Mouse (Mus musculus): ENCODE data around the gene Evi2b.

Evi2b gene

GRCm38 (mm10) chr11:79529226-79529625, 5.7 kb upstream of the Evi2b start:
- TF ChIP-seq GATA4 (IDR thresholded peaks at IDR 0.05; ENCODE audit: insufficient replicate concordance, low read length), result no peak

GRCm38 (mm10) chr11:79528601-79529000, 5.0 kb upstream of the Evi2b start:
- TF ChIP-seq GATA4 (IDR thresholded peaks at IDR 0.05; ENCODE audit: insufficient replicate concordance, low read length), result no peak

- TF ChIP-seq GATA4 (IDR thresholded peaks at IDR 0.05; ENCODE audit: insufficient replicate concordance, low read length), result no peak
These were observed 4.3 kb upstream of the Evi2b start for GRCm38 (mm10) chr11:79527739-79528384.

- no peak for TF ChIP-seq GATA4 (IDR thresholded peaks at IDR 0.05; ENCODE audit: insufficient replicate concordance, low read length)
These were observed 3.6 kb upstream of the Evi2b start for GRCm38 (mm10) chr11:79527015-79527738.

- TF ChIP-seq GATA4 (IDR thresholded peaks at IDR 0.05; ENCODE audit: insufficient replicate concordance, low read length), result no peak
These were observed 3.0 kb upstream of the Evi2b start for GRCm38 (mm10) chr11:79526549-79526948.

GRCm38 (mm10) chr11:79524310-79524575, 681 bp upstream of the Evi2b start:
- no peak for TF ChIP-seq GATA4 (IDR thresholded peaks at IDR 0.05; ENCODE audit: insufficient replicate concordance, low read length)

GRCm38 (mm10) chr11:79522944-79523343, 618 bp downstream of the Evi2b start:
- TF ChIP-seq GATA4 (IDR thresholded peaks at IDR 0.05; ENCODE audit: insufficient replicate concordance, low read length), result no peak

- no peak for TF ChIP-seq GATA4 (IDR thresholded peaks at IDR 0.05; ENCODE audit: insufficient replicate concordance, low read length)
These were observed 1.6 kb downstream of the Evi2b start for GRCm38 (mm10) chr11:79521930-79522329.

- TF ChIP-seq GATA4 (IDR thresholded peaks at IDR 0.05; ENCODE audit: insufficient replicate concordance, low read length), result no peak
These were observed 2.8 kb downstream of the Evi2b start for GRCm38 (mm10) chr11:79520772-79521171.

GRCm38 (mm10) chr11:79519878-79520291, 3.7 kb downstream of the Evi2b start:
- no peak for TF ChIP-seq GATA4 (IDR thresholded peaks at IDR 0.05; ENCODE audit: insufficient replicate concordance, low read length)

- no peak for TF ChIP-seq GATA4 (IDR thresholded peaks at IDR 0.05; ENCODE audit: insufficient replicate concordance, low read length)
These were observed 4.3 kb downstream of the Evi2b start for GRCm38 (mm10) chr11:79519299-79519698.

- TF ChIP-seq GATA4 (IDR thresholded peaks at IDR 0.05; ENCODE audit: insufficient replicate concordance, low read length), result no peak
These were observed 7.8 kb downstream of the Evi2b start for GRCm38 (mm10) chr11:79515798-79516197.

- no peak for TF ChIP-seq GATA4 (IDR thresholded peaks at IDR 0.05; ENCODE audit: insufficient replicate concordance, low read length)
These were observed 8.2 kb downstream of the Evi2b start for GRCm38 (mm10) chr11:79515331-79515730.

- no peak for TF ChIP-seq GATA4 (IDR thresholded peaks at IDR 0.05; ENCODE audit: insufficient replicate concordance, low read length)
These were observed 11.6 kb downstream of the Evi2b start for GRCm38 (mm10) chr11:79511970-79512369.

GRCm38 (mm10) chr11:79504506-79504905, 19.1 kb downstream of the Evi2b start:
- no peak for TF ChIP-seq GATA4 (IDR thresholded peaks at IDR 0.05; ENCODE audit: insufficient replicate concordance, low read length)

GRCm38 (mm10) chr11:79503845-79504244, 19.7 kb downstream of the Evi2b start, which contains the start of gene Omg:
TSS of gene Omg (minus strand) at chr11:79504084.
- TF ChIP-seq GATA4 (IDR thresholded peaks at IDR 0.05; ENCODE audit: insufficient replicate concordance, low read length), result no peak

GRCm38 (mm10) chr11:79502917-79503316, 20.6 kb downstream of the Evi2b start:
- no peak for TF ChIP-seq GATA4 (IDR thresholded peaks at IDR 0.05; ENCODE audit: insufficient replicate concordance, low read length)
